Mouse (Mus musculus) liver, adult 2 months (tissue): Measurements from ENCODE around the gene Habp2.

Source experiments
- CTCF ChIP-seq: fragments of 200-500 bp; IDR thresholded peaks from 2 replicates; pipeline ENCODE4 v1.5.1; 2011; ENCODE audit warnings: low read depth, low read length, control low read depth
- POLR2A ChIP-seq: fragments of 200-500 bp; IDR thresholded peaks from 2 replicates; pipeline ENCODE4 v1.6.1; 2011; ENCODE audit warnings: low read length, control low read depth; ENCODE audit not compliant: insufficient read depth; ENCODE audit errors: extremely low read depth

DNA sequence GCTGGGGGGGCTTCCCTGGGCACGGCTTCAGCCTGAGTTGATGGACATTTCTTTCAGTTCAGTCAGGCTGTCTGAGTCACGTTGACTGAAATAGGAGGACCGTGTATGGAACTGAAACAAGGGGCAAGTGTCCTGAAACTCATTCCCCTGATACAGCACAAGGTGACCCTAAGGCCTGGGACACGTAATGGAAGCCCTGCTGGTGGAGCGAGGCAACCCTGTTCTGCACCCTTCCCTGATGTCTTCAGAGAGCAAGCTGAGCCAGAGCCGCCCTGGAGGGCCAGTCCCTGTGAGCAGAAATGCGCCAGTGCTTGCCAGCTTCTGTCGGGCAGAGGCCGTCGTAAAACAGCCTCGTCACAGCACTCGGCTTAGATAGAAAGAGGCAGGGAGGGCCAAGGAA, 49.9 kb downstream of the Habp2 start:
- TF ChIP-seq CTCF (no peak), POLR2A (no peak)
